In genomic region chr4:151156904-151157303, GRCm38 (mm10) we compare ENCODE assay signal across 9 mouse cellular contexts.
A peak's percentile ranks its signal among the peaks of the same experiment; 100 is the strongest.
DNase-seq lines count a peak whose midpoint lies in the region; ATAC-seq and TF ChIP-seq lines count a peak whose summit lies in the region.
"Had no signal": no experiment of that assay in that cellular context is flagged by ENCODE, and none has a peak within 500 bp of the region (broad histone marks: within the 10 kb centered on the region; RNA-seq: fewer than 3 reads in every experiment).

No protein-coding gene starts in this region.

- H3K27me3 ChIP-seq in E14TG2a.4 (ENCODE audit: insufficient read depth, low read length) = peaks cover 3% of the 10 kb centered on the region; the same call in 1 of the 2 replicates
- H3K27me3 ChIP-seq in embryonic facial prominence, embryonic 14.5 days (replicated peaks; ENCODE audit: control insufficient read depth, insufficient read depth, low read length) = no peaks in the 10 kb centered on the region
- peaks cover 16% of the 10 kb centered on the region; the same call in 1 of the 2 replicates for H3K27me3 ChIP-seq in heart, postnatal 0 days (ENCODE audit: control insufficient read depth, insufficient read depth, low read length)

- H3K9ac ChIP-seq in embryonic facial prominence, embryonic 14.5 days (ENCODE audit: low read depth, low read length) = no peak overlapping the region
- no peak overlapping the region for H3K9ac ChIP-seq in heart, postnatal 0 days (replicated peaks; ENCODE audit: low read depth, low read length)
- H3K9ac ChIP-seq: heart, embryonic 13.5 days had no signal

- H3K27ac ChIP-seq in bone marrow macrophage, adult 2 months (ENCODE audit: insufficient read depth, low read depth, low read length) = no peak overlapping the region
- no peak overlapping the region for H3K27ac ChIP-seq in embryonic facial prominence, embryonic 14.5 days (replicated peaks; ENCODE audit: low read depth, low read length)
- no peak overlapping the region for H3K27ac ChIP-seq in heart, postnatal 0 days (ENCODE audit: low read depth)
- H3K27ac ChIP-seq: heart, embryonic 13.5 days had no signal

- WGBS in embryonic facial prominence, embryonic 14.5 days = 3% methylated on average over 7 of the region's 7 CpGs
- WGBS in heart, postnatal 0 days = 4% methylated on average over 7 of the region's 7 CpGs
- WGBS in lung, adult 2 months = under 1% methylated on average over 7 of the region's 7 CpGs

- peak; percentile 84 for DNase-seq in embryonic facial prominence, embryonic 14.5 days (ENCODE audit: low spot score)
- DNase-seq in heart, postnatal 0 days (ENCODE audit: low spot score) = peak; percentile 69
- DNase-seq in kidney, postnatal 36 days = peak; percentile 74 to 94
- peak; percentile 83 for DNase-seq in lung, adult 2 months
- peak; percentile 78 for DNase-seq in ovary, postnatal 36 days (ENCODE audit: low spot score)
- peak; percentile 53 for DNase-seq in thymus, postnatal 25 days

- no peak for TF ChIP-seq EP300 in heart, postnatal 0 days (IDR thresholded peaks at IDR 0.05; ENCODE audit: low read depth)

- H3K4me3 ChIP-seq in E14TG2a.4 (replicated peaks; ENCODE audit: low read length) = no peak overlapping the region
- no peak overlapping the region for H3K4me3 ChIP-seq in bone marrow macrophage, adult 2 months (ENCODE audit: insufficient read depth, low read length)
- no peak overlapping the region for H3K4me3 ChIP-seq in embryonic facial prominence, embryonic 14.5 days (ENCODE audit: low read depth, low read length)
- H3K4me3 ChIP-seq in heart, postnatal 0 days (ENCODE audit: low read depth, low read length) = no peak overlapping the region
- no peak overlapping the region for H3K4me3 ChIP-seq in lung, adult 2 months (replicated peaks; ENCODE audit: extremely low read depth, low read depth, low read length)
- H3K4me3 ChIP-seq: heart, embryonic 13.5 days had no signal

- no peak for TF ChIP-seq POLR2A in bone marrow macrophage, adult 2 months (IDR thresholded peaks at IDR 0.05; ENCODE audit: borderline replicate concordance, low read depth, low read length)
- TF ChIP-seq POLR2A in lung, adult 2 months (IDR thresholded peaks at IDR 0.05; ENCODE audit: borderline replicate concordance, extremely low read depth, low read depth, low read length) = no peak

- no peaks in the 10 kb centered on the region for H3K9me3 ChIP-seq in E14TG2a.4 (ENCODE audit: low read length)
- H3K9me3 ChIP-seq in embryonic facial prominence, embryonic 14.5 days (ENCODE audit: control insufficient read depth, low read length) = no peaks in the 10 kb centered on the region
- H3K9me3 ChIP-seq in heart, postnatal 0 days (replicated peaks; ENCODE audit: control insufficient read depth, low read length) = no peaks in the 10 kb centered on the region
- H3K9me3 ChIP-seq: heart, embryonic 13.5 days had no signal

- peak; percentile 80 for ATAC-seq in embryonic facial prominence, embryonic 14.5 days (ENCODE audit: low read depth)
- ATAC-seq in heart, postnatal 0 days (ENCODE audit: insufficient read depth, low read depth) = peak; percentile 58

- H3K4me2 ChIP-seq in embryonic facial prominence, embryonic 14.5 days (ENCODE audit: low read depth, low read length) = no peak overlapping the region
- H3K4me2 ChIP-seq in heart, postnatal 0 days (ENCODE audit: low read depth, low read length) = no peak overlapping the region
- H3K4me2 ChIP-seq: heart, embryonic 13.5 days had no signal

- TF ChIP-seq CTCF in E14TG2a.4 (conservative IDR thresholded peaks at IDR 0.05; ENCODE audit: low read length) = peak; percentile 77
- TF ChIP-seq CTCF in bone marrow macrophage, adult 2 months (IDR thresholded peaks at IDR 0.05; ENCODE audit: low read depth, low read length) = peak; percentile 64
- peak; percentile 95 for TF ChIP-seq CTCF in heart, postnatal 0 days (IDR thresholded peaks at IDR 0.05; ENCODE audit: low read depth)
- peak; percentile 95 for TF ChIP-seq CTCF in lung, adult 2 months (IDR thresholded peaks at IDR 0.05; ENCODE audit: insufficient read depth, low read length)

- peaks cover 3% of the 10 kb centered on the region; the same call in 1 of the 2 replicates for H3K4me1 ChIP-seq in E14TG2a.4 (replicated peaks; ENCODE audit: low read depth, low read length)
- H3K4me1 ChIP-seq in bone marrow macrophage, adult 2 months (ENCODE audit: control insufficient read depth, insufficient read depth, low read length) = no peaks in the 10 kb centered on the region
- no peaks in the 10 kb centered on the region for H3K4me1 ChIP-seq in embryonic facial prominence, embryonic 14.5 days (ENCODE audit: control insufficient read depth, insufficient read depth, low read length)
- no peaks in the 10 kb centered on the region for H3K4me1 ChIP-seq in heart, postnatal 0 days (ENCODE audit: control insufficient read depth, insufficient read depth)
- H3K4me1 ChIP-seq in lung, adult 2 months (ENCODE audit: control insufficient read depth, insufficient read depth, low read length) = no peaks in the 10 kb centered on the region

- H3K36me3 ChIP-seq in E14TG2a.4 (ENCODE audit: insufficient read depth, low read length) = no peaks in the 10 kb centered on the region
- no peaks in the 10 kb centered on the region for H3K36me3 ChIP-seq in embryonic facial prominence, embryonic 14.5 days (ENCODE audit: control insufficient read depth, insufficient read depth, low read length)
- H3K36me3 ChIP-seq in heart, postnatal 0 days (replicated peaks; ENCODE audit: control insufficient read depth, insufficient read depth, low read length) = no peaks in the 10 kb centered on the region
- H3K36me3 ChIP-seq: heart, embryonic 13.5 days had no signal
